8 mouse cellular contexts compared by ENCODE assay signal in genomic region chr7:35120146-35120691, GRCm38 (mm10). TPM values are rescaled to one million over a fixed set of nuclear protein-coding genes. Genes with fewer than 3 reads are reported as not detected.
A peak's percentile ranks its signal among the peaks of the same experiment; 100 is the strongest.
DNase-seq lines count a peak whose midpoint lies in the region; ATAC-seq and TF ChIP-seq lines count a peak whose summit lies in the region.

No protein-coding gene starts in this region.

- no peak for DNase-seq in spleen, adult 2 months (ENCODE audit: low read depth in 1 of 2, low spot score in 2 of 2)
- no peak for DNase-seq in spleen, postnatal 4 days (ENCODE audit: low spot score in 2 of 2)
- DNase-seq in embryo, embryonic 10.5 days (ENCODE audit: low spot score): peak; percentile 47
- DNase-seq in midbrain, embryonic 11.5 days (ENCODE audit: low spot score, missing footprints): peak; percentile 96
- no peak for DNase-seq in layer of hippocampus, adult 18-20 months (ENCODE audit: low spot score in 2 of 2)

- TF ChIP-seq POLR2A in spleen, adult 2 months (IDR thresholded peaks at IDR 0.05; ENCODE audit: low read depth, low read length): no peak

- H3K9ac ChIP-seq in heart, embryonic 11.5 days (ENCODE audit: low read depth, low read length): peak overlapping the region; percentile 34; the same call in 1 of the 2 replicates
- H3K9ac ChIP-seq in kidney, embryonic 14.5 days (ENCODE audit: low read depth, low read length): peak overlapping the region; percentile 52
- H3K9ac ChIP-seq in midbrain, embryonic 11.5 days (ENCODE audit: low read length): peak overlapping the region; percentile 37

- H3K27me3 ChIP-seq in spleen, adult 2 months (ENCODE audit: control insufficient read depth, insufficient read depth, low read length): peaks cover 25% of the 10 kb centered on the region
- peaks cover 72% of the 10 kb centered on the region for H3K27me3 ChIP-seq in heart, embryonic 11.5 days (ENCODE audit: control insufficient read depth, insufficient read depth, low read length)
- H3K27me3 ChIP-seq in kidney, embryonic 14.5 days (ENCODE audit: control insufficient read depth, insufficient read depth, low read length): peaks cover 60% of the 10 kb centered on the region
- peaks cover 59% of the 10 kb centered on the region for H3K27me3 ChIP-seq in midbrain, embryonic 11.5 days (ENCODE audit: control insufficient read depth, insufficient read depth, low read length)

- WGBS in spleen, adult 2 months: 2% methylated on average over 53 of the region's 53 CpGs
- WGBS in heart, embryonic 11.5 days (ENCODE audit: insufficient replicate concordance): 1% methylated on average over 53 of the region's 53 CpGs
- WGBS in kidney, embryonic 14.5 days: under 1% methylated on average over 52 of the region's 53 CpGs
- under 1% methylated on average over 50 of the region's 53 CpGs for WGBS in midbrain, embryonic 11.5 days

- no peak for ATAC-seq in heart, embryonic 11.5 days (replicated peaks; ENCODE audit: insufficient number of reproducible peaks, low FRiP score, low TSS enrichment)
- 0 out of 2 replicates have a peak, but pooled peaks have one; percentile 16 for ATAC-seq in kidney, embryonic 14.5 days (ENCODE audit: low FRiP score, low TSS enrichment)
- ATAC-seq in midbrain, embryonic 11.5 days (ENCODE audit: low FRiP score): no peak
- no peak for ATAC-seq in inflammation-experienced regulatory T-cells, adult 6 months

- H3K36me3 ChIP-seq in spleen, adult 2 months (ENCODE audit: control insufficient read depth, insufficient read depth, low read length): no peaks in the 10 kb centered on the region
- H3K36me3 ChIP-seq in heart, embryonic 11.5 days (ENCODE audit: control insufficient read depth, insufficient read depth, low read length): no peaks in the 10 kb centered on the region
- H3K36me3 ChIP-seq in kidney, embryonic 14.5 days (ENCODE audit: control insufficient read depth, insufficient read depth, low read length): no peaks in the 10 kb centered on the region
- H3K36me3 ChIP-seq in midbrain, embryonic 11.5 days (ENCODE audit: control insufficient read depth, insufficient read depth, low read length): no peaks in the 10 kb centered on the region

- no peak for TF ChIP-seq CTCF in spleen, adult 2 months (IDR thresholded peaks at IDR 0.05; ENCODE audit: extremely low read depth, insufficient read depth, insufficient read length, insufficient replicate concordance)

- H3K4me1 ChIP-seq in spleen, adult 2 months (ENCODE audit: control insufficient read depth, insufficient read depth, insufficient read length): peaks cover 4% of the 10 kb centered on the region; the same call in 1 of the 2 replicates
- peaks cover 17% of the 10 kb centered on the region for H3K4me1 ChIP-seq in heart, embryonic 11.5 days (ENCODE audit: control insufficient read depth, insufficient read depth, low read length)
- H3K4me1 ChIP-seq in kidney, embryonic 14.5 days (ENCODE audit: control insufficient read depth, insufficient read depth, low read length): peaks cover 16% of the 10 kb centered on the region; the same call in 1 of the 2 replicates
- H3K4me1 ChIP-seq in midbrain, embryonic 11.5 days (ENCODE audit: control insufficient read depth, insufficient read depth, low read length): peaks cover 12% of the 10 kb centered on the region

- peak overlapping the region; percentile 94 for H3K4me2 ChIP-seq in heart, embryonic 11.5 days
- peak overlapping the region; percentile 98 for H3K4me2 ChIP-seq in kidney, embryonic 14.5 days (replicated peaks; ENCODE audit: low read depth, low read length)
- peak overlapping the region; percentile 75 for H3K4me2 ChIP-seq in midbrain, embryonic 11.5 days

- peak overlapping the region; percentile 51 for H3K4me3 ChIP-seq in spleen, adult 2 months (ENCODE audit: extremely low read depth, insufficient read depth, insufficient read length)
- peak overlapping the region; percentile 58 for H3K4me3 ChIP-seq in heart, embryonic 11.5 days (ENCODE audit: low read depth, low read length)
- H3K4me3 ChIP-seq in kidney, embryonic 14.5 days (ENCODE audit: low read length): peak overlapping the region; percentile 57
- peak overlapping the region; percentile 46 for H3K4me3 ChIP-seq in midbrain, embryonic 11.5 days (ENCODE audit: low read depth, low read length)

- no peaks in the 10 kb centered on the region for H3K9me3 ChIP-seq in heart, embryonic 11.5 days (replicated peaks; ENCODE audit: control insufficient read depth, low read length)
- no peaks in the 10 kb centered on the region for H3K9me3 ChIP-seq in kidney, embryonic 14.5 days (ENCODE audit: control insufficient read depth, low read length)
- no peaks in the 10 kb centered on the region for H3K9me3 ChIP-seq in midbrain, embryonic 11.5 days (ENCODE audit: control insufficient read depth, low read length)

- peak overlapping the region; percentile 24; the same call in 1 of the 2 replicates for H3K27ac ChIP-seq in spleen, adult 2 months (ENCODE audit: insufficient read depth, low read length)
- no peak overlapping the region for H3K27ac ChIP-seq in heart, embryonic 11.5 days (ENCODE audit: low read depth, low read length)
- H3K27ac ChIP-seq in kidney, embryonic 14.5 days (ENCODE audit: low read depth, low read length): no peak overlapping the region
- H3K27ac ChIP-seq in midbrain, embryonic 11.5 days (ENCODE audit: low read depth, low read length): no peak overlapping the region

RNA-seq across cellular contexts. Expression of gene Cebpa, which starts 1.1 kb away (rescaled TPM):
- polyA plus RNA-seq in spleen, adult 2 months (2012; rRNA removed): 20.6 and 34.3 TPM in 2 replicates
- polyA plus RNA-seq in heart, embryonic 11.5 days (2014; fragmentation: Nextera tagmentation; extraction: Ambion mirVana): 0.08 and 0.47 TPM in 2 replicates
- 0.92 and 1.5 TPM in 2 replicates for polyA plus RNA-seq in kidney, embryonic 14.5 days (2014; fragmentation: Nextera tagmentation; extraction: Ambion mirVana)
- 0.37 and 0.60 TPM in 2 replicates for polyA plus RNA-seq in midbrain, embryonic 11.5 days (2014; fragmentation: Nextera tagmentation; extraction: Ambion mirVana)
- total RNA-seq in layer of hippocampus, adult 18-20 months (2021): 10 to 100 TPM; 21.4 to 22.4 TPM
- polyA plus RNA-seq in inflammation-experienced regulatory T-cells, adult 6 months (2017; shearing (Covaris generic)): 1 to 10 TPM in 2 of 3 experiments, under 1 TPM in 1; 0.38 to 2.4 (median 2.3) TPM

Comparison
In these comparisons a context has a peak if more than half of its experiments do, and no peak if none do; other contexts are left out.
1. DNase-seq: peak in embryo, embryonic 10.5 days (single experiment) and midbrain, embryonic 11.5 days (single experiment); none in spleen, adult 2 months (0 of 2), spleen, postnatal 4 days (0 of 2) and layer of hippocampus, adult 18-20 months (0 of 2).
2. Peak in every context shown above with its lines, with median percentiles within 50 percentile points of each other: H3K4me3 ChIP-seq, H3K4me2 ChIP-seq and H3K9ac ChIP-seq.